Mouse (Mus musculus) intestine, embryonic 16.5 days (tissue): Measurements from ENCODE around the gene Pxdn. TPM values are rescaled to one million over a fixed set of nuclear protein-coding genes. Genes with fewer than 3 reads are reported as not detected.

Experiments used
- ATAC-seq: fragments of 200-750 bp; cut with Nextera tagmentation; 2 replicates; pipeline ENCODE4 v1.8.0; 2017; ENCODE audit warnings: moderate TSS enrichment, moderate library complexity
- H3K27ac ChIP-seq: fragments of 300-500 bp; sonication (generic); 2 replicates; pipeline ENCODE4 v1.5.1; 2014; ENCODE audit warnings: mild to moderate bottlenecking, low read length
- H3K27me3 ChIP-seq: fragments of 300-500 bp; sonication (generic); replicated peaks from 2 replicates; pipeline ENCODE4 v1.6.1; 2014; ENCODE audit warnings: low read length, control low read depth, mixed read lengths; ENCODE audit not compliant: control insufficient read depth, insufficient read depth
- H3K36me3 ChIP-seq: fragments of 300-500 bp; sonication (generic); 2 replicates; pipeline ENCODE4 v1.6.1; 2014; ENCODE audit warnings: low read length, control low read depth; ENCODE audit not compliant: control insufficient read depth, insufficient read depth
- H3K4me1 ChIP-seq: fragments of 300-500 bp; sonication (generic); 2 replicates; pipeline ENCODE4 v1.6.1; 2014; ENCODE audit warnings: low read length, control low read depth, mixed read lengths; ENCODE audit not compliant: control insufficient read depth, insufficient read depth
- H3K4me2 ChIP-seq: fragments of 300-500 bp; sonication (generic); 2 replicates; pipeline ENCODE4 v1.6.1; 2014; ENCODE audit warnings: low read depth, low read length, control low read depth
- H3K4me3 ChIP-seq: fragments of 300-500 bp; sonication (generic); 2 replicates; pipeline ENCODE4 v1.5.1; 2014; ENCODE audit warnings: mild to moderate bottlenecking, low read length
- H3K9ac ChIP-seq: fragments of 300-500 bp; sonication (generic); 2 replicates; pipeline ENCODE4 v1.6.1; 2014; ENCODE audit warnings: low read depth, low read length
- H3K9me3 ChIP-seq: fragments of 300-500 bp; sonication (generic); 2 replicates; pipeline ENCODE4 v1.6.1; 2016; ENCODE audit warnings: low read length, control low read depth; ENCODE audit not compliant: control insufficient read depth
- WGBS: fragments of 180-500 bp; shearing (Covaris S2); extraction: QIAGEN DNeasy Blood & Tissue Kit; methylation state at CpG from one replicate; pipeline ENCODE4 v1.1.7; 2014; 5-methylcytosine and 5-hydroxymethylcytosine counted together
- polyA plus RNA-seq: library from polyadenylated mRNA; unstranded; fragments of >200 nt; fragmentation: Nextera tagmentation; extraction: Ambion mirVana; gene quantifications from 2 replicates; pipeline ENCODE4 v1.2.1, GENCODE M21; 2015

The Pxdn gene
- polyA plus RNA-seq, 1 experiment from 2014 or later, result 48.2 TPM

DNA sequence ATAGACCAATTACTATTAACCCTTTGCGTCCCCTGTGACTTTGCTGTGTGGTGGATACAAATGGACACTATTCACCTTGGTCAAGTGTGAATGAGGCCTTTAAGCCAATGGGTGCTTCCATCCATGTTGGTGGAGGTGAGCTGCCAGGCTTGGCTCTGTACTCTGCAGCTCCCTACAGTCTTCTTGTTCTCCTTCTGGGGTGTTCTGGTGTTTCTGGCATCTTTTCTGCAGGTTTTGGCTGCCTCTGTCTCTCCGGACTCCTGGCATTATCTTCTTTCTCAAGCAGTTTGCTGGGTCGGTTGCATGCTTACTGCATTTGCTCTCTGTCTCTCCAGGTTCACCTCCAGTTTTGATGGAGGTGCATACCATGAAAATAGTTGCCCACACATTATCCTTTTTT, 7.2 kb downstream of the Pxdn start:
- Histone ChIP-seq H3K4me1 (peaks cover 33% of the 10 kb centered on the region), H3K27me3 (no peaks in the 10 kb centered on the region), H3K4me3 (no peak overlapping the region), H3K27ac (no peak overlapping the region), H3K9ac (no peak overlapping the region), H3K9me3 (no peaks in the 10 kb centered on the region), H3K36me3 (0 out of 2 replicates have a peak, but pooled peaks cover 5% of the 10 kb centered on the region), H3K4me2 (no peak overlapping the region)
- ATAC-seq, result no peak
- 84% methylated on average over 3 of the region's 3 CpGs for WGBS

DNA sequence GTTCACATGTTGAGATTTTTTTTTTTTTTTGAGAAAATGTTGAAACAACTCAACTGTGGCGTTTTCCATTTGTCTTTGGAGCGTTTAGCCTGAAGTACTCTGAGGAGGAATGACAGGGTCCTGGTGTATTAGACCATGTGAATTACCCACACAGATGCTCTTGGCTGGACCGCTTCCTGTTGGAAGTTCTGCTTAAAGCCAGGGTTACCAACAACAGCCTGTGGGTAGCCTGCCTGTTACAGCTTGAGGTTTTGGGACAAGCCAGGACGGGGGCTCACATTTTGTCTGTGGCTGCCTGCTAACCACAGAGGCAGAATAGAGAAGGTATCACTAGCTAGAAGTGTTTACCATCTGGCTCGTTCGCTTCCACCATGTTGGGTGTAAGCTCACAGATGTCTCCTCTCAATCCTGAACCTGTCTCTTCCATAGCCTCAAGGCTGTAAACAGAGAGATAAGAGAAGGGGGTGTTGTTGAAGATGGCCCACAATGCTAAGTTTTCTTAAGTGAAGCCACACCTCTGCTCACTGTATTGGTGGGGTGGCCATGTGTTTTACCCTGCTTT, 7.9 kb downstream of the Pxdn start:
- Histone ChIP-seq H3K9me3 (no peaks in the 10 kb centered on the region), H3K4me2 (no peak overlapping the region), H3K4me1 (peaks cover 31% of the 10 kb centered on the region), H3K27me3 (no peaks in the 10 kb centered on the region), H3K4me3 (no peak overlapping the region), H3K27ac (peak overlapping the region; percentile 21; the same call in 1 of the 2 replicates), H3K9ac (no peak overlapping the region), H3K36me3 (0 out of 2 replicates have a peak, but pooled peaks cover 5% of the 10 kb centered on the region)
- 65% methylated on average over 6 of the region's 6 CpGs for WGBS
- no peak for ATAC-seq

DNA sequence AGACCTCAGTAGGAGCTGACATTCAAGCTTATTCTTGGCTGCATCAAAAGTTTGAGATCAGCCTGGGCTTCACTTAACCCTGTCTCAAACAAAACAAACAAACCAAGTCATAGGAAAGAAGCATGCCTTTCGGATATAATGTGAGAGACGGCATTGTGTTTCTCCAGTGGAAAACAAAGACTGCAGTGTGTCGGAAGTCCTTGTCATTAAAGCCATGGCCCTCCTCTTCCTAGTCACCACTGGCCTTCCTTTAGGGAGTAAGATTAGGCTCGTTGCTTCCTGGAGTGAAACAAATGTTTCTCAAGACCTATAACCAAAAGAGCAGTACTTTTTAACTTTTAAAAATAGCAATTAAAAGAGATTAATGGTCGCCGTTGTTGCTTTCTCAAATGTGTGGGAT, 13.6 kb downstream of the Pxdn start:
- no peak for ATAC-seq
- Histone ChIP-seq H3K4me3 (no peak overlapping the region), H3K4me1 (peaks cover 33% of the 10 kb centered on the region), H3K36me3 (0 out of 2 replicates have a peak, but pooled peaks cover 5% of the 10 kb centered on the region), H3K9me3 (no peaks in the 10 kb centered on the region), H3K9ac (no peak overlapping the region), H3K27ac (peak overlapping the region; percentile 57), H3K27me3 (no peaks in the 10 kb centered on the region), H3K4me2 (no peak overlapping the region)
- WGBS, result 59% methylated on average over 6 of the region's 6 CpGs

GRCm38 (mm10) chr12:29951485-29951884, 14.1 kb downstream of the Pxdn start:
- peaks cover 29% of the 10 kb centered on the region for H3K4me1 ChIP-seq
- no peak overlapping the region for H3K4me2 ChIP-seq
- no peaks in the 10 kb centered on the region for H3K27me3 ChIP-seq
- WGBS, result 88% methylated on average over 5 of the region's 5 CpGs
- H3K9ac ChIP-seq, result no peak overlapping the region
- H3K36me3 ChIP-seq, result 0 out of 2 replicates have a peak, but pooled peaks cover 5% of the 10 kb centered on the region
- peak overlapping the region; percentile 33 for H3K27ac ChIP-seq
- no peak for ATAC-seq
- no peak overlapping the region for H3K4me3 ChIP-seq
- H3K9me3 ChIP-seq, result no peaks in the 10 kb centered on the region

- peaks cover 29% of the 10 kb centered on the region for H3K4me1 ChIP-seq
- peak; percentile 49; the same call in 1 of the 2 replicates for ATAC-seq
Observed at GRCm38 (mm10) chr12:29952102-29952501, 14.7 kb downstream of the Pxdn start.

GRCm38 (mm10) chr12:29953999-29954398, 16.6 kb downstream of the Pxdn start:
- ATAC-seq, result 0 out of 2 replicates have a peak, but pooled peaks have one; percentile 42
- 51% methylated on average over 11 of the region's 11 CpGs for WGBS
- Histone ChIP-seq H3K4me2 (no peak overlapping the region), H3K9ac (no peak overlapping the region), H3K9me3 (no peaks in the 10 kb centered on the region), H3K27ac (peak overlapping the region; percentile 10; the same call in 1 of the 2 replicates), H3K27me3 (no peaks in the 10 kb centered on the region), H3K4me1 (peaks cover 29% of the 10 kb centered on the region), H3K36me3 (0 out of 2 replicates have a peak, but pooled peaks cover 5% of the 10 kb centered on the region), H3K4me3 (no peak overlapping the region)

More at GRCm38 (mm10) chr12:29952102-29952501, 14.7 kb downstream of the Pxdn start:
- WGBS, result 40% methylated on average over 6 of the region's 6 CpGs
- no peak overlapping the region for H3K4me3 ChIP-seq
- no peaks in the 10 kb centered on the region for H3K9me3 ChIP-seq
- H3K9ac ChIP-seq, result no peak overlapping the region
- H3K27ac ChIP-seq, result peak overlapping the region; percentile 33; the same call in 1 of the 2 replicates
- no peaks in the 10 kb centered on the region for H3K27me3 ChIP-seq
- H3K36me3 ChIP-seq, result 0 out of 2 replicates have a peak, but pooled peaks cover 5% of the 10 kb centered on the region
- no peak overlapping the region for H3K4me2 ChIP-seq

- peak overlapping the region; percentile 10 for H3K27ac ChIP-seq
- ATAC-seq, result no peak
- no peaks in the 10 kb centered on the region for H3K27me3 ChIP-seq
- H3K4me2 ChIP-seq, result no peak overlapping the region
- 56% methylated on average over 3 of the region's 3 CpGs for WGBS
- H3K9ac ChIP-seq, result no peak overlapping the region
- peaks cover 25% of the 10 kb centered on the region for H3K4me1 ChIP-seq
- H3K4me3 ChIP-seq, result no peak overlapping the region
- H3K9me3 ChIP-seq, result no peaks in the 10 kb centered on the region
- 0 out of 2 replicates have a peak, but pooled peaks cover 2% of the 10 kb centered on the region for H3K36me3 ChIP-seq
Observed at GRCm38 (mm10) chr12:29954464-29954863, 17.1 kb downstream of the Pxdn start.

DNA sequence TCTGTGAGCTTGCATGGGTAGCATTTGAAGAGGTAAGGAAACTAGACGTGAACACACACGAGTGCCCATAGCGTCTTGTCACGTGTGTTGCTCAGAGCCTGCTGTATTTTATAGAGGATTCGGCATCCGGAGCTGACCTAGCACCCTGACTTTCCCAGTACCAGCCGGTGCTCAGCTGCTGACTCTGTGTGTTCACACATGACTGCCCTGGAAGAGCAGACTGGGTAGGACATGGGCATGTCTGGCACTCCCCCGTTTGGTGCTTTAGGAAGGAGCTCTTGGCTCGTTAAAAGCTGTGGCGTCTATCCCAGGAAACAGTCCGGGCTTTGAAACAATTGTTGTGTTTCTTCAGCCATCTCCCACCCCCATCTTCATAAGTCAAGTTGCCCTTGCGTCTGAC, 19.6 kb downstream of the Pxdn start:
- Histone ChIP-seq H3K27me3 (no peaks in the 10 kb centered on the region), H3K36me3 (no peaks in the 10 kb centered on the region), H3K4me3 (no peak overlapping the region), H3K9ac (no peak overlapping the region), H3K9me3 (no peaks in the 10 kb centered on the region), H3K4me2 (no peak overlapping the region), H3K4me1 (peaks cover 21% of the 10 kb centered on the region), H3K27ac (no peak overlapping the region)
- ATAC-seq, result no peak
- 81% methylated on average over 12 of the region's 12 CpGs for WGBS

- Histone ChIP-seq H3K4me1 (peaks cover 15% of the 10 kb centered on the region), H3K36me3 (0 out of 2 replicates have a peak, but pooled peaks cover 2% of the 10 kb centered on the region), H3K4me3 (no peak overlapping the region), H3K4me2 (no peak overlapping the region), H3K9ac (no peak overlapping the region), H3K27ac (no peak overlapping the region), H3K27me3 (no peaks in the 10 kb centered on the region), H3K9me3 (no peaks in the 10 kb centered on the region)
- ATAC-seq, result peak; percentile 60; the same call in 1 of the 2 replicates
- WGBS, result 67% methylated on average over 5 of the region's 5 CpGs
Observed at GRCm38 (mm10) chr12:29958637-29959036, 21.2 kb downstream of the Pxdn start.
